Mouse (Mus musculus) midbrain, embryonic 10.5 days (tissue): ENCODE results near the gene Mcfd2. TPM values are rescaled to one million over a fixed set of nuclear protein-coding genes. Genes with fewer than 3 reads are reported as not detected.

Source experiments
- DNase-seq: peaks from one replicate; pipeline ENCODE4 v3.0.0-alpha.2; 2017; ENCODE audit warnings: low spot score
- H3K27ac ChIP-seq: fragments of 300-500 bp; sonication (generic); replicated peaks from 2 replicates; pipeline ENCODE4 v1.5.1; 2016; ENCODE audit warnings: mild to moderate bottlenecking
- H3K27me3 ChIP-seq: fragments of 300-500 bp; sonication (generic); 2 replicates; pipeline ENCODE4 v1.6.1; 2016; ENCODE audit warnings: low read depth, mild to moderate bottlenecking; ENCODE audit not compliant: poor library complexity, severe bottlenecking
- H3K36me3 ChIP-seq: fragments of 300-500 bp; sonication (generic); 2 replicates; pipeline ENCODE4 v1.6.1; 2016; ENCODE audit warnings: mild to moderate bottlenecking, moderate library complexity
- H3K4me1 ChIP-seq: fragments of 300-500 bp; sonication (generic); 2 replicates; pipeline ENCODE4 v1.6.1; 2016
- H3K4me3 ChIP-seq: fragments of 300-500 bp; sonication (generic); 2 replicates; pipeline ENCODE4 v1.5.1; 2016; ENCODE audit warnings: mild to moderate bottlenecking, moderate library complexity
- H3K9me3 ChIP-seq: fragments of 300-500 bp; sonication (generic); replicated peaks from 2 replicates; pipeline ENCODE4 v1.6.1; 2016; ENCODE audit warnings: mild to moderate bottlenecking
- WGBS: fragments of 180-500 bp; shearing (Covaris S2); methylation state at CpG from one replicate; pipeline ENCODE4 v1.1.7; 2016; 5-methylcytosine and 5-hydroxymethylcytosine counted together
- polyA plus RNA-seq: library from polyadenylated mRNA; unstranded; fragments of >200 nt; fragmentation: Nextera tagmentation; extraction: Ambion mirVana; gene quantifications from 2 replicates; pipeline ENCODE4 v1.2.1, GENCODE M21; 2016

Mcfd2 gene
- polyA plus RNA-seq, 1 experiment from 2014 or later, result 86.6 TPM

DNA sequence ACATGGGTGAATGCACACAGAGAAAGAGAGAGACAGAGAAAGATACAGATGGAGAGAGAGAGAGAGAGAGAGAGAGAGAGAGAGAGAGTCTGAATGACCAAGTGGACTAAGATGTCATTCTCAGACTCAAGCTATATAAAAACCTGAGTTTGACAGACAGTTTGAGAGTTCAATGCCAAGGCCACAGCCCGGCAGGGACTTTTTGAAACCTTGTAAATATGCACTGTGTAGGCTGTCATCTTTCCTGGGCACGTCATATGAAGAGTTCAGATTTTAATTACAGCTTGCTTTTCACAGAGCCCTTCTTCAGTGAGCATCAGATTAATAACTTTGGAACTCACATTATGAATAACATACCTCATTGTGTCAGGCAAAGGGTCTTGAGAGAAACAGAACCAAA lies 55.2 kb downstream of the Mcfd2 start:
- DNase-seq, result no peak
- no peak overlapping the region for H3K4me3 ChIP-seq
- H3K9me3 ChIP-seq, result no peaks in the 10 kb centered on the region
- peaks cover 9% of the 10 kb centered on the region for H3K4me1 ChIP-seq
- H3K36me3 ChIP-seq, result no peaks in the 10 kb centered on the region
- no peak overlapping the region for H3K27ac ChIP-seq
- WGBS, result 84% methylated on average over 2 of the region's 2 CpGs
- H3K27me3 ChIP-seq, result no peaks in the 10 kb centered on the region

DNA sequence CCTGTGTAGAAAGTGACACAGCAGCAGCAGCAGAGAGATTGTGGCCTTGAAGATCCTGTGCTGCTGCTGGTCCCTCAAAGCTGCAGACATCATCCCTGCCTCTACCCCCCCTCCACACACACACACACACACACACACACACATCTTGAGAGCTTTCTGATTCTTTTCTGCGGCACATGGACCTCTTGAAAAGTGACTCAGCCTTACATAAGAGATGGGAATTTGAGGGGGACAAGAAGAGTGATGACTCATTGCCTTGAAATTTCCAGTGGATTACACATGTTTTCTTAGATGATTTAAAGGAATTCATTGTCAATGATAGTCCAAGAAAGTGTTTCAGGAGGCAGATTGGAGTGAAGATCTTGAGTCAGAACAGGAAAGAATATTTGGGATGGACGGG lies 58.9 kb downstream of the Mcfd2 start:
- no peak for DNase-seq
- 78% methylated on average over 2 of the region's 2 CpGs for WGBS
- H3K27ac ChIP-seq, result no peak overlapping the region; the same call in 1 of the 2 replicates

More for the DNA sequence above, 58.9 kb downstream of the Mcfd2 start:
- no peak overlapping the region for H3K4me3 ChIP-seq
- H3K27me3 ChIP-seq, result no peaks in the 10 kb centered on the region
- H3K36me3 ChIP-seq, result no peaks in the 10 kb centered on the region
- H3K9me3 ChIP-seq, result no peaks in the 10 kb centered on the region
- peaks cover 23% of the 10 kb centered on the region for H3K4me1 ChIP-seq

Other genes starting within 250 kb of the Mcfd2 start
- gene Pigf, start 240.5 kb downstream of the Mcfd2 start, polyA plus RNA-seq, result 50.0 and 52.2 TPM in 2 replicates
- gene Cript, start 240.4 kb downstream of the Mcfd2 start, polyA plus RNA-seq, result 161 and 172 TPM in 2 replicates
- 8.5 and 8.9 TPM in 2 replicates for gene Socs5, start 158.3 kb downstream of the Mcfd2 start, polyA plus RNA-seq
- 3.5 and 5.4 TPM in 2 replicates for gene Ttc7, start 17.0 kb upstream of the Mcfd2 start, polyA plus RNA-seq
- gene Stpg4, start 161.8 kb upstream of the Mcfd2 start, polyA plus RNA-seq, result not detected in 2 replicates
- gene Calm2, start 181.0 kb upstream of the Mcfd2 start, polyA plus RNA-seq, result 1,154 and 1,167 TPM in 2 replicates